Mouse (Mus musculus) midbrain, embryonic 15.5 days (tissue): ENCODE measurements at regions not wholly inside any gene's neighbourhood (a gene's known extent, or its start where the extent isn't known, plus 50 kb on each side); places are given as distances from the start of the nearest gene placed in this dataset.
A peak's percentile ranks its signal among the peaks of the same experiment; 100 is the strongest.

Experiments
- ATAC-seq: fragments of 200-750 bp; cut with Nextera tagmentation; replicated peaks from 2 replicates; pipeline ENCODE4 v1.8.0; 2017; ENCODE audit warnings: moderate TSS enrichment
- H3K27ac ChIP-seq: fragments of 300-500 bp; sonication (generic); 2 replicates; pipeline ENCODE4 v1.5.1; 2015; ENCODE audit warnings: mild to moderate bottlenecking, inconsistent platforms
- H3K27me3 ChIP-seq: fragments of 300-500 bp; sonication (generic); replicated peaks from 2 replicates; pipeline ENCODE4 v1.6.1; 2015; ENCODE audit warnings: inconsistent platforms
- H3K36me3 ChIP-seq: fragments of 300-500 bp; sonication (generic); replicated peaks from 2 replicates; pipeline ENCODE4 v1.6.1; 2015; ENCODE audit warnings: inconsistent platforms
- H3K4me1 ChIP-seq: fragments of 300-500 bp; sonication (generic); 2 replicates; pipeline ENCODE4 v1.6.1; 2015; ENCODE audit warnings: inconsistent platforms
- H3K4me2 ChIP-seq: fragments of 300-500 bp; sonication (generic); 2 replicates; pipeline ENCODE4 v1.6.1; 2015; ENCODE audit warnings: inconsistent platforms, mild to moderate bottlenecking, moderate library complexity
- H3K4me3 ChIP-seq: fragments of 300-500 bp; sonication (generic); 2 replicates; pipeline ENCODE4 v1.5.1; 2015; ENCODE audit warnings: mild to moderate bottlenecking, inconsistent platforms
- H3K9ac ChIP-seq: fragments of 300-500 bp; sonication (generic); 2 replicates; pipeline ENCODE4 v1.6.1; 2015; ENCODE audit warnings: mild to moderate bottlenecking, inconsistent platforms
- H3K9me3 ChIP-seq: fragments of 300-500 bp; sonication (generic); 2 replicates; pipeline ENCODE4 v1.6.1; 2016; ENCODE audit warnings: inconsistent platforms
- WGBS: fragments of 180-500 bp; shearing (Covaris S2); methylation state at CpG from one replicate; pipeline ENCODE4 v1.1.7; 2015; ENCODE audit warnings: mixed read lengths; 5-methylcytosine and 5-hydroxymethylcytosine counted together

GRCm38 (mm10) chr6:67186537-67187274 lies 51.3 kb upstream of the Serbp1 start:
- no peak overlapping the region for H3K27ac ChIP-seq
- no peaks in the 10 kb centered on the region for H3K4me1 ChIP-seq
- H3K9me3 ChIP-seq, result no peaks in the 10 kb centered on the region
- no peak for ATAC-seq
- no peak overlapping the region for H3K4me2 ChIP-seq
- H3K27me3 ChIP-seq, result no peaks in the 10 kb centered on the region
- no peak overlapping the region for H3K4me3 ChIP-seq
- 78% methylated on average over 7 of the region's 7 CpGs for WGBS
- H3K9ac ChIP-seq, result no peak overlapping the region
- H3K36me3 ChIP-seq, result no peaks in the 10 kb centered on the region

- H3K9me3 ChIP-seq, result no peaks in the 10 kb centered on the region
- WGBS, result 89% methylated on average over 2 of the region's 2 CpGs
- H3K36me3 ChIP-seq, result no peaks in the 10 kb centered on the region
- no peak overlapping the region for H3K4me3 ChIP-seq
- no peak overlapping the region for H3K4me2 ChIP-seq
- H3K9ac ChIP-seq, result no peak overlapping the region
- ATAC-seq, result no peak
- H3K4me1 ChIP-seq, result no peaks in the 10 kb centered on the region
- H3K27me3 ChIP-seq, result no peaks in the 10 kb centered on the region
- no peak overlapping the region for H3K27ac ChIP-seq
Measured at GRCm38 (mm10) chr6:67184662-67185061, 53.3 kb upstream of the Serbp1 start.

- Histone ChIP-seq H3K27me3 (no peaks in the 10 kb centered on the region), H3K4me2 (no peak overlapping the region), H3K4me1 (no peaks in the 10 kb centered on the region), H3K36me3 (no peaks in the 10 kb centered on the region), H3K9me3 (no peaks in the 10 kb centered on the region), H3K4me3 (no peak overlapping the region), H3K9ac (no peak overlapping the region), H3K27ac (no peak overlapping the region)
- 84% methylated on average over 15 of the region's 15 CpGs for WGBS
- ATAC-seq, result no peak
Measured at GRCm38 (mm10) chr6:67183481-67184215, 54.3 kb upstream of the Serbp1 start.

GRCm38 (mm10) chr6:67182453-67182852 lies 55.5 kb upstream of the Serbp1 start:
- ATAC-seq, result no peak
- WGBS, result 91% methylated on average over 2 of the region's 2 CpGs

GRCm38 (mm10) chr6:67181459-67181858 lies 56.5 kb upstream of the Serbp1 start:
- ATAC-seq, result no peak
- 94% methylated on average over 4 of the region's 4 CpGs for WGBS

More at GRCm38 (mm10) chr6:67182453-67182852, 55.5 kb upstream of the Serbp1 start:
- Histone ChIP-seq H3K4me1 (no peaks in the 10 kb centered on the region), H3K9ac (no peak overlapping the region), H3K9me3 (no peaks in the 10 kb centered on the region), H3K36me3 (no peaks in the 10 kb centered on the region), H3K27ac (no peak overlapping the region), H3K4me3 (no peak overlapping the region), H3K4me2 (no peak overlapping the region), H3K27me3 (no peaks in the 10 kb centered on the region)

GRCm38 (mm10) chr6:67179416-67179815 lies 58.6 kb upstream of the Serbp1 start:
- H3K27me3 ChIP-seq, result no peaks in the 10 kb centered on the region
- no peak overlapping the region for H3K27ac ChIP-seq
- ATAC-seq, result no peak
- WGBS, result 81% methylated on average over 7 of the region's 7 CpGs
- H3K9me3 ChIP-seq, result no peaks in the 10 kb centered on the region
- no peaks in the 10 kb centered on the region for H3K4me1 ChIP-seq
- H3K4me2 ChIP-seq, result no peak overlapping the region
- no peak overlapping the region for H3K9ac ChIP-seq
- H3K36me3 ChIP-seq, result no peaks in the 10 kb centered on the region
- H3K4me3 ChIP-seq, result no peak overlapping the region

More at GRCm38 (mm10) chr6:67181459-67181858, 56.5 kb upstream of the Serbp1 start:
- Histone ChIP-seq H3K9me3 (no peaks in the 10 kb centered on the region), H3K36me3 (no peaks in the 10 kb centered on the region), H3K27ac (no peak overlapping the region), H3K9ac (no peak overlapping the region), H3K4me2 (no peak overlapping the region), H3K27me3 (no peaks in the 10 kb centered on the region), H3K4me1 (no peaks in the 10 kb centered on the region), H3K4me3 (no peak overlapping the region)

GRCm38 (mm10) chr6:67178531-67178930 lies 59.4 kb upstream of the Serbp1 start:
- Histone ChIP-seq H3K36me3 (no peaks in the 10 kb centered on the region), H3K27me3 (no peaks in the 10 kb centered on the region), H3K9ac (no peak overlapping the region), H3K9me3 (no peaks in the 10 kb centered on the region), H3K4me2 (no peak overlapping the region), H3K27ac (no peak overlapping the region), H3K4me1 (no peaks in the 10 kb centered on the region), H3K4me3 (no peak overlapping the region)
- ATAC-seq, result no peak
- 90% methylated on average over 4 of the region's 4 CpGs for WGBS

- Histone ChIP-seq H3K27me3 (no peaks in the 10 kb centered on the region), H3K4me3 (no peak overlapping the region), H3K9me3 (no peaks in the 10 kb centered on the region), H3K27ac (no peak overlapping the region), H3K36me3 (no peaks in the 10 kb centered on the region), H3K9ac (no peak overlapping the region), H3K4me1 (no peaks in the 10 kb centered on the region), H3K4me2 (no peak overlapping the region)
- no peak for ATAC-seq
- 52% methylated on average over 1 of the region's 1 CpGs for WGBS
Measured at GRCm38 (mm10) chr6:67178101-67178500, 59.9 kb upstream of the Serbp1 start.

GRCm38 (mm10) chr6:67170674-67170946 lies 67.4 kb upstream of the Serbp1 start:
- no peak overlapping the region for H3K27ac ChIP-seq
- H3K4me1 ChIP-seq, result no peaks in the 10 kb centered on the region
- H3K4me3 ChIP-seq, result no peak overlapping the region
- H3K9me3 ChIP-seq, result no peaks in the 10 kb centered on the region
- ATAC-seq, result no peak
- H3K36me3 ChIP-seq, result no peaks in the 10 kb centered on the region
- H3K4me2 ChIP-seq, result no peak overlapping the region
- no peak overlapping the region for H3K9ac ChIP-seq
- 85% methylated on average over 5 of the region's 5 CpGs for WGBS
- no peaks in the 10 kb centered on the region for H3K27me3 ChIP-seq

- 54% methylated on average over 13 of the region's 13 CpGs for WGBS
- no peak overlapping the region; the same call in 1 of the 2 replicates for H3K4me2 ChIP-seq
Measured at GRCm38 (mm10) chr6:67169873-67170673, 67.9 kb upstream of the Serbp1 start.

GRCm38 (mm10) chr6:67168803-67169202 lies 69.2 kb upstream of the Serbp1 start:
- 24% methylated on average over 2 of the region's 2 CpGs for WGBS
- Histone ChIP-seq H3K9me3 (no peaks in the 10 kb centered on the region), H3K36me3 (no peaks in the 10 kb centered on the region), H3K4me1 (no peaks in the 10 kb centered on the region), H3K4me2 (peak overlapping the region; percentile 59), H3K27me3 (no peaks in the 10 kb centered on the region), H3K9ac (peak overlapping the region; percentile 63), H3K27ac (peak overlapping the region; percentile 71), H3K4me3 (peak overlapping the region; percentile 48)
- ATAC-seq, result peak; percentile 35

More at GRCm38 (mm10) chr6:67169873-67170673, 67.9 kb upstream of the Serbp1 start:
- peak; percentile 78 for ATAC-seq
- H3K9me3 ChIP-seq, result no peaks in the 10 kb centered on the region
- no peaks in the 10 kb centered on the region for H3K27me3 ChIP-seq
- no peaks in the 10 kb centered on the region for H3K4me1 ChIP-seq
- H3K36me3 ChIP-seq, result no peaks in the 10 kb centered on the region
- no peak overlapping the region for H3K4me3 ChIP-seq
- H3K27ac ChIP-seq, result no peak overlapping the region
- H3K9ac ChIP-seq, result no peak overlapping the region

GRCm38 (mm10) chr6:67168031-67168777 lies 69.8 kb upstream of the Serbp1 start:
- H3K27ac ChIP-seq, result peak overlapping the region; percentile 71
- no peaks in the 10 kb centered on the region for H3K9me3 ChIP-seq
- peak overlapping the region; percentile 63 for H3K9ac ChIP-seq
- peak overlapping the region; percentile 59 for H3K4me2 ChIP-seq
- WGBS, result 11% methylated on average over 11 of the region's 11 CpGs
- no peaks in the 10 kb centered on the region for H3K4me1 ChIP-seq
- H3K27me3 ChIP-seq, result no peaks in the 10 kb centered on the region
- H3K36me3 ChIP-seq, result no peaks in the 10 kb centered on the region
- peak; percentile 85 for ATAC-seq
- peak overlapping the region; percentile 48 for H3K4me3 ChIP-seq
